Comparison of ENCODE assay signal across 8 mouse cellular contexts in genomic region chr17:24169317-24170065, GRCm38 (mm10). TPM values are rescaled to one million over a fixed set of nuclear protein-coding genes. Genes with fewer than 3 reads are reported as not detected.
A peak's percentile ranks its signal among the peaks of the same experiment; 100 is the strongest.
DNase-seq lines count a peak whose midpoint lies in the region; ATAC-seq and TF ChIP-seq lines count a peak whose summit lies in the region.

Gene Atp6v0c, minus strand, starts transcription at chr17:24169702.

- intact Hi-C loops in heart, postnatal 36 days (cut with DNase I) = loop anchor here (2.0 to 5.0 kb wide), 3 partner anchors 35 to 268 kb away; partner anchors contain the start of genes Ccnf and Tbc1d24

- H3K27me3 ChIP-seq in forebrain, embryonic 16.5 days (replicated peaks; ENCODE audit: control insufficient read depth, insufficient read depth, low read length) = no peaks in the 10 kb centered on the region
- H3K27me3 ChIP-seq in lung, embryonic 14.5 days (ENCODE audit: insufficient read depth, low read length) = no peaks in the 10 kb centered on the region
- no peaks in the 10 kb centered on the region for H3K27me3 ChIP-seq in thymus, adult 2 months (ENCODE audit: control insufficient read depth, insufficient read depth, low read length)

- under 1% methylated on average over 58 of the region's 58 CpGs for WGBS in forebrain, embryonic 16.5 days
- under 1% methylated on average over 55 of the region's 58 CpGs for WGBS in lung, embryonic 14.5 days
- under 1% methylated on average over 58 of the region's 58 CpGs for WGBS in olfactory bulb, adult 2 months
- under 1% methylated on average over 58 of the region's 58 CpGs for WGBS in thymus, adult 2 months

- ATAC-seq in forebrain, embryonic 16.5 days = peak; percentile 91
- ATAC-seq in lung, embryonic 14.5 days (ENCODE audit: insufficient read depth) = peak; percentile 90

- TF ChIP-seq POLR2A in olfactory bulb, adult 2 months (IDR thresholded peaks at IDR 0.05; ENCODE audit: insufficient read depth, low read depth, low read length) = peak; percentile 95
- peak; percentile 80 for TF ChIP-seq POLR2A in thymus, adult 2 months (IDR thresholded peaks at IDR 0.05; ENCODE audit: control insufficient read depth, extremely low read depth, insufficient read depth, low read length, poor library complexity)

- H3K9ac ChIP-seq in ES-E14 (ENCODE audit: insufficient read depth, low read depth, low read length, poor library complexity, severe bottlenecking) = peak within 1 kb of the TSS; percentile 97
- H3K9ac ChIP-seq in forebrain, embryonic 16.5 days (replicated peaks; ENCODE audit: low read depth, low read length) = peak within 1 kb of the TSS; percentile 93
- peak within 1 kb of the TSS; percentile 84 for H3K9ac ChIP-seq in lung, embryonic 14.5 days

- peak within 1 kb of the TSS; percentile 89 to 94 for H3K4me3 ChIP-seq in ES-E14 (ENCODE audit: insufficient read depth in 1 of 2, low read depth in 1 of 2, low read length in 2 of 2, poor library complexity in 1 of 2, severe bottlenecking in 1 of 2)
- H3K4me3 ChIP-seq in forebrain, embryonic 16.5 days (replicated peaks; ENCODE audit: low read length) = peak within 1 kb of the TSS; percentile 52
- peak within 1 kb of the TSS; percentile 98 for H3K4me3 ChIP-seq in layer of hippocampus, adult 2 months
- peak within 1 kb of the TSS; percentile 85 for H3K4me3 ChIP-seq in lung, embryonic 14.5 days (ENCODE audit: low read depth, low read length)
- peak within 1 kb of the TSS; percentile 75 for H3K4me3 ChIP-seq in olfactory bulb, adult 2 months (ENCODE audit: insufficient read depth, low read depth, low read length)
- peak within 1 kb of the TSS; percentile 83 for H3K4me3 ChIP-seq in thymus, adult 2 months (ENCODE audit: control insufficient read depth, insufficient read depth, low read length)

- peak; percentile 95 for DNase-seq in ES-E14 (ENCODE audit: low read depth, low spot score)
- peak; percentile 96 for DNase-seq in cerebellum, adult 11-12 months
- peak; percentile 93 to 99 for DNase-seq in heart, postnatal 36 days
- peak; percentile 90 to 91 for DNase-seq in layer of hippocampus, adult 2 months (ENCODE audit: low spot score in 2 of 2)
- DNase-seq in lung, embryonic 14.5 days = peak; percentile 97
- DNase-seq in thymus, adult 2 months = peak; percentile 92

- TF ChIP-seq CTCF in layer of hippocampus, adult 2 months (conservative IDR thresholded peaks at IDR 0.05) = peak; percentile 73
- TF ChIP-seq CTCF in lung, embryonic 14.5 days (IDR thresholded peaks at IDR 0.05; ENCODE audit: low read depth) = peak; percentile 61
- TF ChIP-seq CTCF in olfactory bulb, adult 2 months (IDR thresholded peaks at IDR 0.05; ENCODE audit: insufficient read depth, low read depth, low read length) = no peak
- TF ChIP-seq CTCF in thymus, adult 2 months (IDR thresholded peaks at IDR 0.05; ENCODE audit: borderline replicate concordance, control insufficient read depth, extremely low read depth, insufficient read depth, low read length, poor library complexity) = peak; percentile 38; the same call in 1 of the 2 replicates

- H3K9me3 ChIP-seq in ES-E14 (ENCODE audit: control insufficient read depth, insufficient read depth, low read depth, low read length) = no peaks in the 10 kb centered on the region
- H3K9me3 ChIP-seq in forebrain, embryonic 16.5 days (ENCODE audit: control insufficient read depth, low read length) = no peaks in the 10 kb centered on the region
- H3K9me3 ChIP-seq in lung, embryonic 14.5 days (ENCODE audit: low read depth, low read length) = no peaks in the 10 kb centered on the region

- H3K4me1 ChIP-seq in ES-E14 (ENCODE audit: control insufficient read depth in 2 of 2, insufficient read depth in 2 of 2, low read length in 2 of 2, poor library complexity in 1 of 2) = peaks cover 8 to 16% of the 10 kb centered on the region in 2 experiments; a peak in 3 of 4 replicates
- H3K4me1 ChIP-seq in forebrain, embryonic 16.5 days (replicated peaks; ENCODE audit: control insufficient read depth, insufficient read depth, low read length) = peaks cover 25% of the 10 kb centered on the region
- H3K4me1 ChIP-seq in lung, embryonic 14.5 days (ENCODE audit: insufficient read depth) = peaks cover 9% of the 10 kb centered on the region; the same call in 1 of the 2 replicates
- peaks cover 17% of the 10 kb centered on the region for H3K4me1 ChIP-seq in olfactory bulb, adult 2 months (ENCODE audit: control insufficient read depth, insufficient read depth, low read length)
- peaks cover 17% of the 10 kb centered on the region for H3K4me1 ChIP-seq in thymus, adult 2 months (replicated peaks; ENCODE audit: control insufficient read depth, insufficient read depth, low read length)

- peak within 1 kb of the TSS; percentile 84 for H3K4me2 ChIP-seq in forebrain, embryonic 16.5 days (ENCODE audit: low read length)
- H3K4me2 ChIP-seq in lung, embryonic 14.5 days = peak within 1 kb of the TSS; percentile 81

- H3K27ac ChIP-seq in ES-E14 (ENCODE audit: insufficient read depth, low read depth, low read length, poor library complexity, severe bottlenecking) = peak within 1 kb of the TSS; percentile 96
- H3K27ac ChIP-seq in forebrain, embryonic 16.5 days (ENCODE audit: low read length) = peak within 1 kb of the TSS; percentile 99
- H3K27ac ChIP-seq in layer of hippocampus, adult 2 months = peak within 1 kb of the TSS; percentile 100
- H3K27ac ChIP-seq in lung, embryonic 14.5 days (ENCODE audit: low read depth) = peak within 1 kb of the TSS; percentile 96
- H3K27ac ChIP-seq in olfactory bulb, adult 2 months (ENCODE audit: insufficient read depth, low read depth, low read length) = peak within 1 kb of the TSS; percentile 100
- H3K27ac ChIP-seq in thymus, adult 2 months (ENCODE audit: control insufficient read depth, insufficient read depth, low read length) = peak within 1 kb of the TSS; percentile 70

- H3K36me3 ChIP-seq in ES-E14 (ENCODE audit: control insufficient read depth, insufficient read depth, low read length, poor library complexity, severe bottlenecking) = peaks cover 18% of the 10 kb centered on the region
- H3K36me3 ChIP-seq in forebrain, embryonic 16.5 days (ENCODE audit: control insufficient read depth, insufficient read depth) = peaks cover 5% of the 10 kb centered on the region; the same call in 1 of the 2 replicates
- H3K36me3 ChIP-seq in lung, embryonic 14.5 days (ENCODE audit: insufficient read depth) = peaks cover 28% of the 10 kb centered on the region
- H3K36me3 ChIP-seq in thymus, adult 2 months (ENCODE audit: control insufficient read depth, insufficient read depth, low read length) = peaks cover 6% of the 10 kb centered on the region; the same call in 1 of the 2 replicates

- in situ Hi-C loops in ES-E14 (cut with MboI; ENCODE audit: low sequenced_read_pairs in 2 of 2, unreplicated experiment in 2 of 2) = no loop called here

TF ChIP-seq in ES-E14, 5 proteins besides CTCF, POLR2A, EP300 and RAD21:
- TF ChIP-seq ZC3H11A (IDR thresholded peaks at IDR 0.05; ENCODE audit: borderline replicate concordance, low read depth, low read length) (no peak), CHD2 (IDR thresholded peaks at IDR 0.05; ENCODE audit: low read depth, low read length) (no peak), MAFK (IDR thresholded peaks at IDR 0.05; ENCODE audit: insufficient read depth, low read depth, low read length) (no peak), ZNF384 (IDR thresholded peaks at IDR 0.05; ENCODE audit: low read depth, low read length) (no peak), HCFC1 (IDR thresholded peaks at IDR 0.05; ENCODE audit: borderline replicate concordance, insufficient read depth, low read length) (no peak)

RNA-seq across cellular contexts. Expression of gene Atp6v0c, which starts in this region (rescaled TPM):
- 129 and 159 TPM in 2 replicates for total RNA-seq in ES-E14 (2012; rRNA removed)
- polyA plus RNA-seq in forebrain, embryonic 16.5 days (2015; fragmentation: Nextera tagmentation; extraction: Ambion mirVana) = 881 and 1,064 TPM in 2 replicates
- total RNA-seq in heart, postnatal 36 days (2021) = 100 to 1,000 TPM; 227 to 247 TPM
- 1,000 to 10,000 TPM; 1,075 to 1,153 TPM for total RNA-seq in layer of hippocampus, adult 2 months (2021)
- 450 and 473 TPM in 2 replicates for polyA plus RNA-seq in lung, embryonic 14.5 days (2014; fragmentation: Nextera tagmentation; extraction: Ambion mirVana)
- polyA plus RNA-seq in olfactory bulb, adult 2 months (2012; ENCODE audit: insufficient read depth, insufficient read length, low replicate concordance, missing spikeins) = 528 TPM in 1 of 2 replicates, not detected in the other
- 977 and 1,122 TPM in 2 replicates for polyA plus RNA-seq in thymus, adult 2 months (2012; rRNA removed)

Comparison
In these comparisons a context has a peak if more than half of its experiments do, and no peak if none do; other contexts are left out.
1. Peak in every context shown above with its lines: DNase-seq, ATAC-seq, H3K4me3 ChIP-seq and H3K27ac ChIP-seq.